Mouse (Mus musculus) frontal cortex, adult 2 months (tissue): Measurements from ENCODE around the gene Gm6890. TPM values are rescaled to one million over a fixed set of nuclear protein-coding genes. Genes with fewer than 3 reads are reported as not detected.
"Not testable (repeated sequence)": the region's sequence is repeated elsewhere in the genome, so short reads cannot be mapped to it uniquely, and the experiment has no call there.

Experiments used
- DNase-seq, 2 experiments: peaks; one replicate each; pipeline ENCODE4 v3.0.0; 2022; ENCODE audit warnings: low spot score in 1 of 2; ENCODE audit errors: extremely low spot score in 1 of 2
- polyA plus RNA-seq: library from polyadenylated mRNA; depleted of rRNA; stranded (reverse); fragments of >200 nt; gene quantifications from 2 replicates; pipeline ENCODE4 v1.2.3, GENCODE M21; 2012; rRNA removed

The Gm6890 gene
- not detected in 2 replicates for polyA plus RNA-seq

DNA sequence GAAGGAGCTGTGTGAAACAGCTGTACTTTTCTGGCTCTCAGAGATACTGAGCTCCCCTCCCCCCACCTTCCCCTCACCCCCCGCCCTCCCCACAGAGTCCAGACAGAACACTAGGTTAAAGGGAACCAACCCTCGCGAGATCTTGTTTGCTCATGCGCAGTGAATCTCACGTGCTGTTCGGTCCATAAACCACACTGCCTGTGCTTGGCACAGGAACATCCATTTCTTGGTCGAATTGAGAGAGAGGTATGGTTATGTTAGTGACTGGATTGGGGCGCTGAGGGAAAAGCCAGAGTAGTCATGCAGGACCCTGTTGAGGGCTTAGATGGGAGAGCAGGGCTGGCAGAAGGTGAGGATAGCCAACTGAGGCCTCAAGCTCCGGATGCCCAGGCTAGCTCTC lies at the start of gene Gm6890:
Gene Gm6890 (plus strand): TSS at position 301 of the 400 bp plus-strand sequence.
- DNase-seq, result not testable (repeated sequence)

GRCm38 (mm10) chrX:74726195-74726594 lies 14.5 kb upstream of the Gm6890 start:
- DNase-seq, result not testable (repeated sequence)

DNA sequence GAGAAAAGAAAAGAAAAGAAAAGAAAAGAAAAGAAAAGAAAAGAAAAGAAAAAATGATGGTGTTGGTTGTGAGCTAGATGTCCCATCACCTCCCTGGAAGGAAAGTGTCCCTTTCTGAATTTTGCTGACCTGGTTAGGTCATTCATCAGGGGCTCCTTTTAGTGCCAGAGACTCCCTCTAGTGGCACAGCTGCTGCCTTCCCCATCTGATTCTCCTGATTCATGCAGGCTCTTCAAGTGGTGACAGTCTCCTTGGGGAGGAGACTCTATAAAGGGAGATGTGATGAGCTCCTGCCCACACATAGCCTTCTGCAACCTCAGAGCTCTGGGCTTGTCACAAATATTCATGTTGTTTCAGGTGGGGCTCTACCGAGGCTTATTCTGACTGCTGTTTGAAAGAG lies 30.0 kb downstream of the Gm6890 start:
- peak in 1 of 2 experiments; percentile 21 for DNase-seq

Other genes starting within 250 kb of the Gm6890 start
- 0.04 TPM in 1 of 2 replicates, not detected in the other for gene Olfr1326-ps1, start 166.0 kb upstream of the Gm6890 start, polyA plus RNA-seq
- not detected in 2 replicates for gene Olfr1325, start 148.2 kb upstream of the Gm6890 start, polyA plus RNA-seq
- gene Gm5640, start 95.3 kb upstream of the Gm6890 start, polyA plus RNA-seq, result 0.08 and 0.16 TPM in 2 replicates
- 0.10 and 0.11 TPM in 2 replicates for gene Gm5936, start 96.3 kb downstream of the Gm6890 start, polyA plus RNA-seq